Mouse (Mus musculus): ENCODE results near the gene Arpc5l.
A peak's percentile ranks its signal among the peaks of the same experiment; 100 is the strongest.

Arpc5l gene

GRCm38 (mm10) chr2:39004880-39005435 lies at the start of gene Arpc5l:
Gene Arpc5l (plus strand): TSS chr2:39005348.
- DNase-seq: peak; percentile 91

DNA sequence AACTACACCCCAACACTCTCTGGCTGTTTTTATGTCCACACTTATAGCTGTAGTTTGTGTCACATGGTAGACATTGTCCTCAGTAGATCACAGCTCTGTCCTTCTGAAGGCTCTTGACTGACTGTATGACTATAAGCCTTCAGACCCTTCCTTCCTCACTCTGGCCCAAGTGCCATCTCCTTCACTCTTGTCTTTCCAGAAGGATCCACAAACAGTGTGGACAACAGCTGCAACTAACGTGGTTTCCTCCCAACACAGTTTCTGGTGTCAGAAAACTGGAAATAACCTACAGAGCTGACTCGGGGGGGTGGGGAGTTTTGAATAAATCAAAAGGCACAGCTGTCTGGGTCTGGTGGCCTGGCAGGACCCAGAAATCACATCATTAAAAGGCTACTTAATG lies 49.1 kb upstream of the Arpc5l start:
- DNase-seq: no peak

DNA sequence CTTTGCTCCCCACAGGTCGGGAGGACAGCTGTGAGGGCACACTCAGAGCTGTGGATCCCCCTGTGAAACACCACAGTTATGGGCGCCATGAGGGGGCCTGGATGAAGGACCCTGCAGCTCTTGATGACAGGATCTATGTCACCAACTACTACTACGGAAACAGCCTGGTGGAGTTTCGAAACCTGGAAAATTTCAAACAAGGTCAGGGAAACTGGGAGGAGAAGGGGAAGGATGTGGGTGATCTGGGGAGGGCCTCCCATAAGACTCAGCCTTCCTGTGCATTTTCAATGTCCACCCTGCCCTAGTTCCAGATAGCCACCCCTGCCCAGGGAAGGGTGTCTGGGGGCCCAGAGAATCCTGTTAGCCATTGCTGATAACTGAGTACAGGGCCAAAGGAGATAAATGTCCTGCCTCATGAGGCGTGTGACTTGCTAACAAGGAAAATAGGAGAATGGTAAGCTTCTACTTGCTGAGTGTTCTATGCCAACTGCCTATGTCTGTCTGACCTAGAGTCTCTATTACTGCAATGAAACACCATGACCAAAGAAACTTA lies 47.4 kb upstream of the Arpc5l start:
- no peak for DNase-seq

DNA sequence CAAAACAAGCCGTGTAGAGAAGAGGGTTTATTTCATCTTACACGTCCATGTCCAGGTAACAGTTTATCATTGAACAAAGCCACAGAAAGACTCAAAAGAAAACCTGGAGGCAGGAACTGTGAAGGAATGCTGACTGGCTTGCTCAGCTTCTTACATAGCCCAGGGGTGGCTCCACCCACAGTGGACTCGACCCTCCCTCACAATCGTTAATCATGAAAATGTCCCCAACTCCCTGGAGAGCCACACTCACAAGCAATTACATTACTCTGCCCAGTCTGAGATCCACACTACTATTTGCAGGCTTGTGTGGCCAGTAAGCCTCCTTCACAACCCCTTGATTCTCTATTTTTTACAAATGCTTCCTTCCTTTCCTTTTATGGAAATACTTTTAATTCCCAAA lies 41.0 kb upstream of the Arpc5l start:
- DNase-seq: no peak

- no peak for DNase-seq
Observed at GRCm38 (mm10) chr2:38969650-38970049, 35.5 kb upstream of the Arpc5l start.

DNA sequence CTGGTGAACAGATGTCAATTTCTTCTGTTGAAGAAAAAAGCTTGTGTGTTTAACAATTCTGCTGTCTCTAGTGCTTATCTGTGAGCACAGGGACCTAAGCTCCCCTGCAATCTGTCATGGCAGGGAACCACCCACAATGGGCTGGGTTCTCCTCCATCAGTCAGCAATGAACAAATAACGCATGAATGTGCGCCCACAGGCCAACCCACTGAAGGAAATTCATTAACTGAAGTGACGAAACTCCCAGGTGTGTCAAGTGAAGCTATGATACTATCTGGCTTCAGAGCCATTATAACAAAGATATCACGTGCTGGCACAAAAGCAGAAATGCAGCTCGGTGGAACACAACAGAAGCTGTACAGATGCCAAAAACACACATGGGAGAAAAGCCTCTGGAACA lies 35.1 kb upstream of the Arpc5l start:
- no peak for DNase-seq

- no peak for DNase-seq
Observed at GRCm38 (mm10) chr2:38973223-38973622, 31.9 kb upstream of the Arpc5l start.

DNA sequence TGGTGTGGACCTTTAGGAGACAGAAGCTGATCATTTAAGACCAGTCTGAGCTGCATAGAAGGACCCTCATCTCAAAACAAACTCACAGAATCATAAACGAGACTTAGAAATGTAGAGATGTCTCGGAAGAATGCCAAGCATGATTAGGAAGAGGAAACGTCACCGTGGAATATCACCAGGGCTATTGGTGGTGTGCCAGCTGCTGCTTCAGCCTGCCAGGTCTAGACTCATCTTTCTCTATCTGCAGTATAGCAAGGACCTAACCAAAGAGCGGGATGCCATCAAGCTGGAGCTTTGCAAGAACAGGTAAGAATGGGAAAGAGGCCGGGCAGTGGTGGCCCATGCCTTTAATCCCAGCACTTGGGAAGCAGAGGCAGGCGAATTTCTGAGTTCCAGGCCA lies 31.4 kb upstream of the Arpc5l start:
- DNase-seq: no peak

- no peak for DNase-seq
Observed at GRCm38 (mm10) chr2:38974171-38974570, 31.0 kb upstream of the Arpc5l start.

DNA sequence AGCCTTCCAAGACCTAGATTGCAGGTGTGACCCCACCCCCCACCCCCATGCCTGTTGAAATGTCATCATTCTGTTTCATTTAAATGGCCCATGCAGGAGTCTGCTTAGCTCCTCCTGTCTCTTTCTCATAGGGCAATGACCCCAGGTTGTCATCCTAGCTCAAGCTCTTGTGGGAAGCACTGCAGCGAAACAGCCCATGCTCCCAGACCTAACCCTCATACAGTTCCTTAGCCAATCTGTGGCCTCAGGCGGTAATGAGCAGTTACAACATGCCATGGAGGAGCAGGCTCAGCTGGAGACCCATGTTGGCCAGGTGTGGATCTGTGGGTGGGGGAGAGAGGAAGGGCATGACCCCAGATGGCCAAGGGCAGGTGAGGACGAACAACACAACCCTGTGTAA lies 30.0 kb upstream of the Arpc5l start:
- DNase-seq: no peak

DNA sequence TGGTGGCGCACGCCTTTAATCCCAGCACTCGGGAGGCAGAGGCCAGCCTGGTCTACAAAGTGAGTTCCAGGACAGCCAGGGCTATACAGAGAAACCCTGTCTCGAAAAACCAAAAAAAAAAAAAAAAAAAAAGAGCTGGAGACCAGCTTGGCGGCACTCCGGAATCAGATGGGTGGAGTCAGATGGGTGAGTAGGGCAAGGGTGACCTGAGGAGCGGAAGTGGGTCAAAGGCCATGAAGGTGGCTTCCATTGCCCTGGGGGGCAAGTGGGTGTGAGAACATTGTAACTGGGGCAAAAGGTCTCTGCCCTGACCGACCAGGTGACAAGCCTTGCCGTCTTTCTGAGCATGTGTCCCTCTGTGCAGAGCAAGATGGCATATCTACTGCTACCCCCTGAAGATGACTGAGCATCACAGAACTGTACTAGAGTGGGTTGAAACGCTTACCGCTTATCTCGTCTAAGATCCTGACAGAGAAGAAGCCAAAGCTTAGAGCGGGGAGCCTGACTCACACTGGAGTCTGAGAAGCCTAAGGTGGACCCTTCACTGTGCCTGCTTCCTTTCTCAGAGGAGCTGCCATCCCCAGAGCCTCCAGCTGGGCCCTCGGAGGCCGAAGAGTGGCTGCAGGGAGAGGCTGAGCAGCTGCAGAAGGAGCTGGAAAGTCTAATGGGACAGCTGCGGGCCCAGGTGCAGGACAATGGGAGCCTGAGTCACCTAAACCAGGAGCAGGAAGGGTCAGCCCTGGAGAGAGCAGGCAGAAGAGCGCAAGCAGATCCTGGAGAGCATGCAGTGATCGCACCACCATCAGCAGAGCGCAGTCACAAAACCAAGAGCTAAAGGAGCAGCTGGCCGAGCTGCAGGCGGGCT lies 29.0 kb upstream of the Arpc5l start:
- no peak for DNase-seq

GRCm38 (mm10) chr2:38977837-38978236 lies 27.3 kb upstream of the Arpc5l start:
- DNase-seq: no peak

- DNase-seq: no peak
Observed at GRCm38 (mm10) chr2:38983456-38983855, 21.7 kb upstream of the Arpc5l start.

GRCm38 (mm10) chr2:38986580-38986979 lies 18.6 kb upstream of the Arpc5l start:
- no peak for DNase-seq

GRCm38 (mm10) chr2:38987371-38987770 lies 17.8 kb upstream of the Arpc5l start:
- no peak for DNase-seq

GRCm38 (mm10) chr2:38987803-38988510 lies 17.2 kb upstream of the Arpc5l start:
- DNase-seq: peak; percentile 58

GRCm38 (mm10) chr2:38988929-38989328 lies 16.2 kb upstream of the Arpc5l start:
- DNase-seq: no peak

DNA sequence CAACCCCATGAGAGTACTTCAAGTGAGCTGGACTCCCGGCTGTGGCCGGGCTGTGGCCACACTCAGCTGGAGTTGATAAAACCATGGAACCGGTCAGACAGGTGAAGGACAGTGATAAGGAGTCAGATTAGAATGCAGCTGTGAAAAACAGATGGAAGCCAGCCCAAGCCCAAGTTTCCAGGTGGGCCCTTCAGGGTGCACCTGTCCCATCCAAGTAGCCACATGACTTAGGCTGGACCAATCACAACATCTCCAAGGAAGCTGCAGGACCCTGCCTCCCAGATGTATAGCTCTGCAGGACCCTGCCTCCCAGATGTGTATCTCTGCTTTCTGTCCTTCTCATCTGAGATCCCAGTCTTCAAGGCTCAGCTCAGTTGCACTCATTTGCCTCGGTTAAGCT lies 13.1 kb upstream of the Arpc5l start:
- DNase-seq: no peak

DNA sequence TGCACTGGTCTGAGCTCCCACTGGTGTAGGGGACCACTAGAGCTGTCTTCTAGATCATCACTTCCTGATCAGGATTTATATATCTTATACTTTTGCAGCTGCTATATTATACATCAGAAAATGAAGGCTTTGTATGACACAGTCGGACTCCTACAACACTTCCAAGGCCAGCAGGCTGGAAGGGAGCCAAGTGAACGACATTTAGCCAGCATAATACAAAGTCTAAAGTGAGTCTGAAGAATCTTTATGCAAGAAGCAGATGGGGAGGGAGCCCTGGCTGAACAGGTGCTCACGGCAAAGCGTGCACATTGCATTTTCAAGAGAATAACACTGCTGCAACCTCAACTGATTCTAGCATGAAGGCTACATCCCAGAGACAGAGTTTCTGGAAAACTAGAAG lies 12.7 kb upstream of the Arpc5l start:
- no peak for DNase-seq

- DNase-seq: peak; percentile 86
Observed at GRCm38 (mm10) chr2:38997386-38998374, 7.5 kb upstream of the Arpc5l start, which contains the start of gene Wdr38. Gene Wdr38 (plus strand): TSS chr2:38997476.

DNA sequence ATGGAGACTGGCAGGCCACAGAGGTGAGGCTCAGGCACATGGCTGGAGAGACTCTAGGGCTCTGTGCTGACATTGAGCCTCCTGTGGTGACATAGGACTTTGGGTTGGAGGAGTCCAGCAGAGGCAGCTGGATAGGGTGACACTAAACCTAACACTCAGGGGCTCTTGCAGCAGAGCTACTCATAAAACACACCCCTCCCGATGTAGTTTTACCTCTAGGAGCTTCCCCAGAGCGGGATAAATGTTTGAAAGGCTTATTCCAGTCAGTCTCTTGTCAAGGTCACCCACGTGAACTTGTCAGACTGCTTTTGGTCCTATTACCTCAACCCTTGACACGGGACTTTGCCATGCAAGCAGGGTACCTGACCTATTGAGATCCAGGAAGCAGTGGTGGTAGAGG lies 5.8 kb upstream of the Arpc5l start:
- no peak for DNase-seq

DNA sequence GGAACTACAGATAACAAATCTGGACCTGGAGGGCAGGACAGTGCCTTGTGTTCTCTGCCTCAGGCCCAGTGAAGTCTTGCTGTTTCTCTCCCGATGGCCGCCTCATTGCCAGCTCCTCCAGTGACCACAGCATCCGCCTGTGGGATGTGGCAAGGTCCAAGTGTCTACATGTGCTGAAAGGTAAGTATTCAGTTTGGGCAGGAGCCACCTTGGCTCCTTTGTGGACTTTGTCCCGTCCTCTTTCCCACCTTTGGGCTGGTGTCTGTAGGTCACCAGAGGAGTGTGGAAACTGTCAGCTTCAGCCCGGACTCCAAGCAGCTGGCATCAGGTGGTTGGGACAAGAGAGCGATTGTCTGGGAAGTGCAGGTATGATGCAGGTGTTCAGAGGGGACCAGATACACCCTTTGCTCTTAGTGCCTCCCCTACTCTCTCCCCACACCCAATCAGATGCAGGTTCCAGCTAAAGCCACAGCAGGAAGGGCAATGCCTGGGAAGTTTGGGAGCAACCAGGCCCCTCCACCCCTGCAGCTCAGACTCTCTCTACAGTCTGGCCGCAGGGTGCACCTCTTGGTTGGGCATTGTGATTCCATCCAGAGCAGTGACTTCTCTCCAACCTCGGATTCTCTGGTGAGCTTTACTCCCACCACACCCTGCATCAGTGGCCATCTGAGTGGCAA lies 5.1 kb upstream of the Arpc5l start:
- DNase-seq: no peak
